ENCODE assay signal across 9 mouse cellular contexts in the genomic region with DNA sequence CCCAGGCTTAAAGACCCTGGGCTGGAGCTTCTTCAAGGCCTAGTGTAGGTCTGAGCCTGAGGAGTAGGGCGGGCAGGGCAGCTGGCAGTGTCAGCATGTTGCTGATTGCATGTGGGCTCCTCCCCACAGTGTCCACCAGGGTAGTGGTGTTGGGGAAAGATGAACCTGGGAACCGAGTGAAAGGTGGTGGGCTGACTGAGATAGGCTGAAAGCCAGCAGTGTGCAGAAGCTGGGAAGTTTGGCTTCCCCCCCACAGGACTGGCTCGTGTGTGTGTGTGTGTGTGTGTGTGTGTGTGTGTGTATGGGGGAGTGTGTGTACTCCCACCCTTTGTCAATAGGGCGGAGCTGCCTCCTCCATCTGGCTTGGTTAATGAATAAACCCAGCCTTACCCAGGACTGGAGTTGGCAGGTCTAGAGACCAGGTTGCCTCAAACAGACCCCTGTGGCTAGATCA. TPM values are rescaled to one million over a fixed set of nuclear protein-coding genes. Genes with fewer than 3 reads are reported as not detected.
DNase-seq lines count a peak whose midpoint lies in the region; ATAC-seq and TF ChIP-seq lines count a peak whose summit lies in the region.
"Had no signal": no experiment of that assay in that cellular context is flagged by ENCODE, and none has a peak within 500 bp of the region (broad histone marks: within the 10 kb centered on the region; RNA-seq: fewer than 3 reads in every experiment).

No protein-coding gene starts in this region.

- H3K27me3 ChIP-seq in neural tube, embryonic 15.5 days (replicated peaks): peaks cover 22% of the 10 kb centered on the region
- no peaks in the 10 kb centered on the region for H3K27me3 ChIP-seq in testis, adult 2 months (ENCODE audit: control insufficient read depth, insufficient read depth, low read length)
- peaks cover 8% of the 10 kb centered on the region for H3K27me3 ChIP-seq in forebrain, embryonic 15.5 days

- no peaks in the 10 kb centered on the region for H3K9me3 ChIP-seq in neural tube, embryonic 15.5 days (replicated peaks)
- no peaks in the 10 kb centered on the region for H3K9me3 ChIP-seq in forebrain, embryonic 15.5 days
- H3K9me3 ChIP-seq: midbrain, embryonic 13.5 days had no signal

- H3K4me1 ChIP-seq in neural tube, embryonic 15.5 days: peaks cover 31% of the 10 kb centered on the region
- peaks cover 21% of the 10 kb centered on the region for H3K4me1 ChIP-seq in testis, adult 2 months (ENCODE audit: control insufficient read depth, insufficient read depth, low read length)
- peaks cover 20% of the 10 kb centered on the region for H3K4me1 ChIP-seq in forebrain, embryonic 15.5 days

- 0 out of 2 replicates have a peak overlapping the region, but pooled peaks have one; percentile 2 for H3K4me3 ChIP-seq in neural tube, embryonic 15.5 days (replicated peaks)
- peak overlapping the region; percentile 88 for H3K4me3 ChIP-seq in testis, adult 2 months (ENCODE audit: control insufficient read depth, low read depth, low read length)
- H3K4me3 ChIP-seq in forebrain, embryonic 15.5 days: no peak overlapping the region
- H3K4me3 ChIP-seq: midbrain, embryonic 13.5 days had no signal

- no peak overlapping the region for H3K9ac ChIP-seq in neural tube, embryonic 15.5 days (replicated peaks)
- H3K9ac ChIP-seq in forebrain, embryonic 15.5 days (replicated peaks): no peak overlapping the region
- H3K9ac ChIP-seq: midbrain, embryonic 13.5 days had no signal

- 64% methylated on average over 4 of the region's 4 CpGs for WGBS in neural tube, embryonic 15.5 days
- WGBS in forebrain, embryonic 15.5 days: 76% methylated on average over 4 of the region's 4 CpGs

- DNase-seq in cerebellum, adult 18-20 months: peak; percentile 45 to 47
- no peak for DNase-seq in cerebellum, adult 11 months
- no peak for DNase-seq in neural tube, embryonic 10.5 days (ENCODE audit: extremely low spot score, low spot score)
- peak; percentile 62 to 86 for DNase-seq in kidney, postnatal 25 days

- no peak for TF ChIP-seq POLR2A in testis, adult 2 months (IDR thresholded peaks at IDR 0.05; ENCODE audit: control insufficient read depth, low read depth, low read length)

- TF ChIP-seq CTCF in testis, adult 2 months (IDR thresholded peaks at IDR 0.05; ENCODE audit: control insufficient read depth, insufficient read depth, insufficient replicate concordance, low read depth, low read length): no peak

- H3K27ac ChIP-seq in neural tube, embryonic 15.5 days (replicated peaks): no peak overlapping the region
- no peak overlapping the region; the same call in 1 of the 2 replicates for H3K27ac ChIP-seq in testis, adult 2 months (ENCODE audit: control insufficient read depth, insufficient read depth, low read depth, low read length)
- H3K27ac ChIP-seq in forebrain, embryonic 15.5 days (replicated peaks): no peak overlapping the region
- H3K27ac ChIP-seq: midbrain, embryonic 13.5 days had no signal

- no peak for ATAC-seq in neural tube, embryonic 15.5 days (ENCODE audit: low FRiP score)
- no peak for ATAC-seq in frontal cortex, adult (ENCODE audit: low TSS enrichment)
- no peak for ATAC-seq in forebrain, embryonic 15.5 days (replicated peaks)
- ATAC-seq: midbrain, embryonic 13.5 days had no signal

- no peaks in the 10 kb centered on the region for H3K36me3 ChIP-seq in neural tube, embryonic 15.5 days
- H3K36me3 ChIP-seq in testis, adult 2 months (ENCODE audit: control insufficient read depth, insufficient read depth, low read length): no peaks in the 10 kb centered on the region
- no peaks in the 10 kb centered on the region for H3K36me3 ChIP-seq in forebrain, embryonic 15.5 days
- H3K36me3 ChIP-seq: midbrain, embryonic 13.5 days had no signal

- H3K4me2 ChIP-seq in neural tube, embryonic 15.5 days: peak overlapping the region; percentile 96; the same call in 1 of the 2 replicates
- H3K4me2 ChIP-seq in forebrain, embryonic 15.5 days (replicated peaks): no peak overlapping the region
- H3K4me2 ChIP-seq: midbrain, embryonic 13.5 days had no signal

RNA-seq across cellular contexts. Expression of gene Stard10, which starts 6.3 kb away (rescaled TPM):
- polyA plus RNA-seq in neural tube, embryonic 15.5 days (2015; fragmentation: Nextera tagmentation; extraction: Ambion mirVana): 12.8 and 25.3 TPM in 2 replicates
- 619 and 654 TPM in 2 replicates for polyA plus RNA-seq in testis, adult 2 months (2012; rRNA removed)
- 5.8 and 8.0 TPM in 2 replicates for polyA plus RNA-seq in forebrain, embryonic 15.5 days (2015; fragmentation: Nextera tagmentation; extraction: Ambion mirVana)

RNA-seq across cellular contexts. Expression of gene Atg16l2, which starts 21.1 kb away (rescaled TPM):
- polyA plus RNA-seq in neural tube, embryonic 15.5 days (2015; fragmentation: Nextera tagmentation; extraction: Ambion mirVana): 28.3 and 33.1 TPM in 2 replicates
- 2.2 and 2.9 TPM in 2 replicates for polyA plus RNA-seq in testis, adult 2 months (2012; rRNA removed)
- 23.4 and 23.7 TPM in 2 replicates for polyA plus RNA-seq in forebrain, embryonic 15.5 days (2015; fragmentation: Nextera tagmentation; extraction: Ambion mirVana)

RNA-seq across cellular contexts. Expression of gene Arap1, which starts 24.7 kb away (rescaled TPM):
- polyA plus RNA-seq in neural tube, embryonic 15.5 days (2015; fragmentation: Nextera tagmentation; extraction: Ambion mirVana): 9.7 and 19.9 TPM in 2 replicates
- 4.9 and 7.9 TPM in 2 replicates for polyA plus RNA-seq in testis, adult 2 months (2012; rRNA removed)
- 6.0 and 7.0 TPM in 2 replicates for polyA plus RNA-seq in forebrain, embryonic 15.5 days (2015; fragmentation: Nextera tagmentation; extraction: Ambion mirVana)

Comparison
In these comparisons a context has a peak if more than half of its experiments do, and no peak if none do; other contexts are left out.
1. DNase-seq: peak in cerebellum, adult 18-20 months (2 of 2) and kidney, postnatal 25 days (2 of 2); none in cerebellum, adult 11 months (single experiment) and neural tube, embryonic 10.5 days (single experiment).
2. RNA of gene Stard10, which starts 6.3 kb away (polyA plus RNA-seq): 619 to 654 TPM in testis, adult 2 months; 12.8 to 25.3 TPM in neural tube, embryonic 15.5 days and 5.8 to 8.0 TPM in forebrain, embryonic 15.5 days; every median in the first group is over 10 times any median in the second.